Mouse (Mus musculus) lung, postnatal 0 days (tissue): ENCODE data around the gene Mta3. TPM values are rescaled to one million over a fixed set of nuclear protein-coding genes. Genes with fewer than 3 reads are reported as not detected.

Experiments used
- ATAC-seq: fragments of 200-750 bp; cut with Nextera tagmentation; 2 replicates; pipeline ENCODE4 v1.8.0; 2017; ENCODE audit warnings: moderate library complexity
- DNase-seq: peaks from one replicate; pipeline ENCODE4 v3.0.0-alpha.2; 2016; ENCODE audit warnings: low spot score
- H3K27ac ChIP-seq: fragments of 300-500 bp; sonication (generic); 2 replicates; pipeline ENCODE4 v1.5.1; 2014; ENCODE audit warnings: antibody characterized with exemption, mild to moderate bottlenecking, low read length, mixed read lengths
- H3K27me3 ChIP-seq: fragments of 300-500 bp; sonication (generic); replicated peaks from 2 replicates; pipeline ENCODE4 v1.6.1; 2014; ENCODE audit warnings: low read length, mixed read lengths; ENCODE audit not compliant: insufficient read depth
- H3K36me3 ChIP-seq: fragments of 300-500 bp; sonication (generic); 2 replicates; pipeline ENCODE4 v1.6.1; 2014; ENCODE audit warnings: low read length, mixed read lengths; ENCODE audit not compliant: insufficient read depth
- H3K4me1 ChIP-seq: fragments of 300-500 bp; sonication (generic); 2 replicates; pipeline ENCODE4 v1.6.1; 2014; ENCODE audit warnings: antibody characterized with exemption, low read depth, low read length, mixed read lengths; ENCODE audit not compliant: insufficient read depth
- H3K4me2 ChIP-seq: fragments of 300-500 bp; sonication (generic); replicated peaks from 2 replicates; pipeline ENCODE4 v1.6.1; 2014; ENCODE audit warnings: low read depth, mild to moderate bottlenecking, low read length, moderate library complexity, mixed read lengths
- H3K4me3 ChIP-seq: fragments of 300-500 bp; sonication (generic); 2 replicates; pipeline ENCODE4 v1.5.1; 2014; ENCODE audit warnings: low read depth, low read length
- H3K9ac ChIP-seq: fragments of 300-500 bp; sonication (generic); replicated peaks from 2 replicates; pipeline ENCODE4 v1.6.1; 2014; ENCODE audit warnings: low read depth, mild to moderate bottlenecking
- H3K9me3 ChIP-seq: fragments of 300-500 bp; sonication (generic); 2 replicates; pipeline ENCODE4 v1.6.1; 2016; ENCODE audit warnings: low read length, mixed read lengths
- CTCF ChIP-seq: IDR thresholded peaks from 2 replicates; pipeline ENCODE4 v1.5.1; 2016; ENCODE audit warnings: antibody characterized with exemption, mild to moderate bottlenecking
- EP300 ChIP-seq: IDR thresholded peaks from 2 replicates; pipeline ENCODE4 v1.6.1; 2016; ENCODE audit warnings: antibody characterized with exemption, mild to moderate bottlenecking, control low read depth
- WGBS: fragments of 180-500 bp; shearing (Covaris S2); extraction: QIAGEN DNeasy Blood & Tissue Kit; methylation state at CpG from one replicate; pipeline ENCODE4 v1.1.7; 2014; 5-methylcytosine and 5-hydroxymethylcytosine counted together
- polyA plus RNA-seq: library from polyadenylated mRNA; unstranded; fragments of >200 nt; fragmentation: Nextera tagmentation; extraction: Ambion mirVana; gene quantifications from 2 replicates; pipeline ENCODE4 v1.2.1, GENCODE M21; 2015

Gene Mta3
- polyA plus RNA-seq, 1 experiment from 2014 or later = 32.0 TPM

DNA sequence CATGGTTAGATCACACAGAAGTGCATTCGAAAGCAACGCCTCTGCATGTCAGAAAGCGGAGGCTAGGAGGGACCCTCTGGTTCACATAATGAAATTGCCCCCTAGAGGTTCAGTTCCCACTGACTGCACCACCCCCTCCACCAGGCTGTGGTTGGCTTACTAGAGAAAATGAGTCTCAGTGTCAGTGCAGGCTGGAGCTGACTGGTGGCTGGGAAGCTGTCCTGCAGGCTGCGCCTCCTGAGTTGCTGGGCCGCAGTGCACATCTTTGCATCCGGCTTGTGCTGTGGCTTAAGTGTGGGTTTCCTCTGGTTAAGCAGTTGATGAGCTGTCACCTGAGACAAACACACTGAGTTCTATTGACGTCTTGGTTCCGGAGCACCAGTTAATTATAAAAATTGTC is 66.7 kb downstream of the Mta3 start:
- WGBS = 69% methylated on average over 8 of the region's 8 CpGs
- ATAC-seq (no peak), DNase-seq (no peak)
- Histone ChIP-seq H3K4me1 (no peaks in the 10 kb centered on the region), H3K9me3 (no peaks in the 10 kb centered on the region), H3K9ac (no peak overlapping the region), H3K4me3 (no peak overlapping the region), H3K4me2 (no peak overlapping the region), H3K36me3 (no peaks in the 10 kb centered on the region), H3K27me3 (no peaks in the 10 kb centered on the region), H3K27ac (no peak overlapping the region)
- TF ChIP-seq EP300 = no peak
- 0 out of 2 replicates have a peak, but pooled peaks have one; percentile 11 for TF ChIP-seq CTCF

DNA sequence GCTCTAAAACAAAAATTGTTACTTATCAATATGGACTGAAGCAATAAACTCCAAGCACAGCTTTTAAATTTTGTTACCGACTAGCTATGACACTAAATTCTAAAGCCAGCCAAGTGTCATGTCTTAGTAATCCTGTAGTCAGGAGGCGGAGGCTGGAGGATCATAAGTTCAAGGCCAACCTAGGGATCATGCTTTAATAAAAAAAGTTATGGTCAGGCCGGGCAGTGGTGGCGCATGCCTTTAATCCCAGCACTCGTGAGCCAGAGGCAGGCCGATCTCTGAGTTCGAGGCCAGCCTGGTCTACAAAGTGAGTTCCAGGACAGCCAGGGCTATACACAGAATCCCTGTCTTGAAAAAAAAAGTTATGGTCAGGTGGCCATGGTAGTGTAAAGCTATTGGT is 71.0 kb downstream of the Mta3 start:
- Histone ChIP-seq H3K4me3 (no peak overlapping the region), H3K9me3 (no peaks in the 10 kb centered on the region), H3K27me3 (no peaks in the 10 kb centered on the region), H3K4me2 (no peak overlapping the region), H3K4me1 (no peaks in the 10 kb centered on the region), H3K27ac (no peak overlapping the region), H3K36me3 (no peaks in the 10 kb centered on the region), H3K9ac (no peak overlapping the region)
- TF ChIP-seq EP300 = no peak
- no peak for TF ChIP-seq CTCF
- DNase-seq (no peak), ATAC-seq (no peak)
- WGBS = 97% methylated on average over 7 of the region's 7 CpGs

DNA sequence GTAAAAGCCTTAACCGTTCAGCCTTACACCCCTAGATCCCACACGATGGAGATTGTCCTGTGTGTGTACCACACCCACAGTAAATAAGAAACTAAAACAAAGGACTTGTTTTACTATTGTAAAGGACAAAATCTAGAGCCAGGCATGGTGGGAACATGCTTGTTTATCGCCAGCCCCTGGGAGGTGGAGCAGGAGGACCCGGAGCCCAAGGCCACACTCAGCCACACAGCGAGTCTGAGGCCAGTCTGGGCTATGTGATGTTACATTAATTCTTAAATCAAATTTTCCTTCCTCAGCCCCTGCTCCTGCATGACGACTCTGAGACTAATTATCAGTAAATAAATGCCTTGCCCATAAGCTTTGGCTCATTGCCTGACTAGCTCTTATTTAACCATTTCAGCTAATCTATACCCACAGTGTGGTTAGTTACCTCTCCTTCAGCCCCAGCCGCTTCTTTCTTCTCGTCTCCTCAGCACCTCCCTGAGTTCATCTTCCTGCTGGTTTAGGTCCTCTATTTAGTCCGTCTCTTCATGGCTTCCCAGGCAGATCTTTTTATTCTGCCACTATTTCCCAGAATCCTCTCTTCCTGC is 71.6 kb downstream of the Mta3 start:
- TF ChIP-seq CTCF (no peak), EP300 (no peak)
- H3K27ac ChIP-seq = no peak overlapping the region
- H3K9ac ChIP-seq = no peak overlapping the region
- DNase-seq (no peak), ATAC-seq (no peak)
- no peaks in the 10 kb centered on the region for H3K9me3 ChIP-seq
- no peaks in the 10 kb centered on the region for H3K4me1 ChIP-seq
- no peaks in the 10 kb centered on the region for H3K36me3 ChIP-seq
- H3K4me3 ChIP-seq = no peak overlapping the region
- WGBS = 82% methylated on average over 9 of the region's 9 CpGs
- H3K4me2 ChIP-seq = no peak overlapping the region
- no peaks in the 10 kb centered on the region for H3K27me3 ChIP-seq

DNA sequence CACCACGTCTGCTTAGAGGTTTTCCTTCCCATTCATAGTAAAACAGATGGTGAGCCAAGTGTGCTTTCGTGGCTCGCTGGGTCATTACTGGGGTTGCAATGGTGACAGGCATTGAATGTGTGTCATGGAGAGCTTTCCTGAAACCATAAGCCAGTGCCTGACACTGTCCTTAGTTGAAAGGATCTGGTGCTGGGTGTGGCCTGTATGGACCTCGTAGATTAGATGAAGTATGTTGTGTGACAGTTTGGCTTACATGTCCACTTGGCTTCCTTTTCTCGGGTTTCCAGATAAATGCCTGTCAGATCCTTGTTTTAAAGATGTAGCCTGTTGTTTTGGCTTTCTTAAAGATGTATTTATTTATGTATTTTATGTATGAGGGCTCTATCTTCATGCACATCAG is 74.3 kb downstream of the Mta3 start:
- WGBS = 77% methylated on average over 5 of the region's 5 CpGs
- TF ChIP-seq CTCF (no peak), EP300 (no peak)
- ATAC-seq = no peak

DNA sequence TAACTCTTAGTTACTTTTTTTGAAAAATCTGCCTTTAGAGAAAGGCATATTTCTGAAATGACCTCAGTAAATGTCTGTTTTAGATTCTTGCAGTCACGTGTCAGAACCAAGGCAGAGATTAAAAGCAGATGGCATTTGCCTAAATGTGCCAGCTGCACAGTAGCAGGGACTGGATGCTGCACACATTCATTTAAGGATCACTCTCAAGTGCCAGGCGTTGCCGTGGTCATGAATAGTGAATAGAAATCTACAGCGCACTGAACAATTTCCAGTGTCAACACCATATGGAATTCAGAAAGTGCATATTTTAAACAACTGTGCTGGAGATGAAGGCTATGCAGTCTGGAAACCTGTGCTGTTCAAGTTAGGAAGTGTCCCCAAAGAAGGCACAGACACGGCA is 76.8 kb downstream of the Mta3 start:
- H3K9ac ChIP-seq = no peak overlapping the region
- peak; percentile 30; the same call in 1 of the 2 replicates for ATAC-seq
- 59% methylated on average over 5 of the region's 5 CpGs for WGBS
- no peaks in the 10 kb centered on the region for H3K4me1 ChIP-seq
- no peaks in the 10 kb centered on the region for H3K27me3 ChIP-seq
- H3K9me3 ChIP-seq = no peaks in the 10 kb centered on the region
- DNase-seq = peak; percentile 17
- H3K36me3 ChIP-seq = no peaks in the 10 kb centered on the region
- H3K4me3 ChIP-seq = no peak overlapping the region
- H3K4me2 ChIP-seq = no peak overlapping the region
- H3K27ac ChIP-seq = no peak overlapping the region
- TF ChIP-seq EP300 = no peak
- TF ChIP-seq CTCF = no peak

More for the DNA sequence above, 74.3 kb downstream of the Mta3 start:
- no peak overlapping the region for H3K4me3 ChIP-seq
- no peak overlapping the region for H3K27ac ChIP-seq
- no peaks in the 10 kb centered on the region for H3K36me3 ChIP-seq
- no peaks in the 10 kb centered on the region for H3K9me3 ChIP-seq
- no peak overlapping the region for H3K4me2 ChIP-seq
- DNase-seq = no peak
- H3K27me3 ChIP-seq = no peaks in the 10 kb centered on the region
- H3K4me1 ChIP-seq = no peaks in the 10 kb centered on the region
- no peak overlapping the region for H3K9ac ChIP-seq

DNA sequence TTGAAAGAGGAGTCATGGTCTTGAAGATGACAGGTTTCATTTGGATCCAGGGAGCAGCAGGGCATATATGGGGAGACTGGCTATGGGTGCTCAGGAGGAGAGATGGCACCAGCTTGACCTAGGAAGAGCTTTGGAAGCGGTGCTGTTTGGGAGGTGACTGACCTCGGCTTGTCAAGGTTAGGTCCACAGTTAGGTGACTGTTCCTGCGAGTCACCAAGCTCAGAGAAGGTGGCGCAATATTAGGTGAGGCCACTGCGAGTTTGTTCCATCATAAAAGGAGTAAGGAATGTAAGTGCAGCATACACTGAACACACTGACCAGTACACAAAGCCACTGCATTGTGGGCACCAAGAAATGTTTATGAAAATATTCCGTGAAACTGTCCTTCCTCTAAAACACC is 80.5 kb downstream of the Mta3 start:
- TF ChIP-seq EP300 (no peak), CTCF (no peak)
- no peak overlapping the region for H3K4me3 ChIP-seq
- no peak for DNase-seq
- H3K9me3 ChIP-seq = no peaks in the 10 kb centered on the region
- 85% methylated on average over 6 of the region's 6 CpGs for WGBS
- no peak overlapping the region for H3K4me2 ChIP-seq
- H3K9ac ChIP-seq = no peak overlapping the region
- peaks cover 6% of the 10 kb centered on the region; the same call in 1 of the 2 replicates for H3K36me3 ChIP-seq
- ATAC-seq = no peak; the same call in 1 of the 2 replicates
- no peak overlapping the region for H3K27ac ChIP-seq
- no peaks in the 10 kb centered on the region for H3K27me3 ChIP-seq
- H3K4me1 ChIP-seq = no peaks in the 10 kb centered on the region

DNA sequence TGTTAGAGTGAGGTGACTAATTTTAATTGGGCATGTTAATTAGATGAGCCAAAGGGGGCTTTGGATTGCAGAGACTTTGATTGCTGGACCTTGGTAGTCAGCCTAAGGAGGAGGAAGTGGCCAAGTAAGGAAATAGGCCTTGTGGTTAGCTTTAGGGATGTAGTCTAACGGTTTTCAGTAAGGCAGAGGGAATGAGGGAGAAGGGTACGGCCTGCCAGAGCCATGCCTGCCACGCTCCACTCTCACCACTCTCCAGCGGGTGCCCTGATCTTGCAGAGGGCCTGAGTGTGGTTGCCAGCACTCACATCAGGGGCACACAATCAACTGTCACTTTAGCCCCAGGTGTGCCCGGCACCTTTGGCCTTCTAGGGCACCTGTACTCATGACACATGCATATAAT is 84.2 kb downstream of the Mta3 start:
- no peak overlapping the region for H3K27ac ChIP-seq
- 0 out of 2 replicates have a peak, but pooled peaks have one; percentile 14 for ATAC-seq
- H3K4me1 ChIP-seq = no peaks in the 10 kb centered on the region
- 84% methylated on average over 5 of the region's 5 CpGs for WGBS
- H3K4me2 ChIP-seq = no peak overlapping the region
- no peak for TF ChIP-seq EP300
- TF ChIP-seq CTCF = no peak
- H3K4me3 ChIP-seq = no peak overlapping the region
- no peaks in the 10 kb centered on the region for H3K27me3 ChIP-seq
- peaks cover 6% of the 10 kb centered on the region; the same call in 1 of the 2 replicates for H3K36me3 ChIP-seq
- no peaks in the 10 kb centered on the region for H3K9me3 ChIP-seq
- no peak overlapping the region for H3K9ac ChIP-seq
- DNase-seq = no peak
